Mouse (Mus musculus): ENCODE results near the gene Hmgcl.

DNA sequence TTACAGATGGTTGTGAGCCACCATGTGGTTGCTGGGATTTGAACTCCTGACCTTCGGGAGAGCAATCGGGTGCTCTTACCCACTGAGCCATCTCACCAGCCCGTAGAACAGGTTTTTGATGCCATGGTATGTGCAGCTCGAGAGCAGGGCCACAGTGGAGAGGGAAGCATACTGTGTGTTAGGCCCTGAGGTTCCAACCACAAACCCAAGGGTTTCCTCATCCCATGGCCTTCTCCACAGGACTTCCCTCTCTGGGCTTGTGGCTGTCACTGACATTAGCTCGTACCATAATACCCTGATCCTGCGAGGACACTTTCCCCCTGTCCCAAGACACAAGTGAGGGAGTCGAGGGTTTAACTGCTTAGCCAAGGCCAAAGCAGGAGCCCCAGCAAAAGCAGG is 47.2 kb upstream of the Hmgcl start:
- TF ChIP-seq CTCF (IDR thresholded peaks at IDR 0.05; ENCODE audit: extremely low read depth, insufficient read length, insufficient replicate concordance, low read depth, low read length) (no peak), POLR2A (IDR thresholded peaks at IDR 0.05; ENCODE audit: low read depth, low read length) (no peak)
